9 mouse cellular contexts compared by ENCODE assay signal in genomic region chr7:132286630-132287339, GRCm38 (mm10). TPM values are rescaled to one million over a fixed set of nuclear protein-coding genes. Genes with fewer than 3 reads are reported as not detected.
DNase-seq lines count a peak whose midpoint lies in the region; ATAC-seq lines count a peak whose summit lies in the region.
"Had no signal": no experiment of that assay in that cellular context is flagged by ENCODE, and none has a peak within 500 bp of the region (broad histone marks: within the 10 kb centered on the region; RNA-seq: fewer than 3 reads in every experiment).

No protein-coding gene starts in this region.

- ATAC-seq in limb, embryonic 12.5 days (ENCODE audit: insufficient number of reproducible peaks, insufficient read depth, low FRiP score, low TSS enrichment, low read depth), result 0 out of 2 replicates have a peak, but pooled peaks have one; percentile 22
- ATAC-seq in stomach, embryonic 15.5 days (ENCODE audit: insufficient read depth, low FRiP score, low read depth), result peak; percentile 83

- H3K9ac ChIP-seq in limb, embryonic 12.5 days (replicated peaks), result no peak overlapping the region
- no peak overlapping the region for H3K9ac ChIP-seq in stomach, embryonic 15.5 days
- H3K9ac ChIP-seq: embryonic facial prominence, embryonic 12.5 days had no signal

- WGBS in limb, embryonic 12.5 days, result 22% methylated on average over 14 of the region's 14 CpGs
- 13% methylated on average over 14 of the region's 14 CpGs for WGBS in stomach, embryonic 15.5 days

- peaks cover 54% of the 10 kb centered on the region for H3K4me1 ChIP-seq in limb, embryonic 12.5 days (replicated peaks)
- peaks cover 71% of the 10 kb centered on the region for H3K4me1 ChIP-seq in stomach, embryonic 15.5 days

- H3K27ac ChIP-seq in limb, embryonic 12.5 days, result peak overlapping the region; percentile 41
- H3K27ac ChIP-seq in stomach, embryonic 15.5 days, result peak overlapping the region; percentile 89
- H3K27ac ChIP-seq: embryonic facial prominence, embryonic 12.5 days had no signal

- H3K4me3 ChIP-seq in limb, embryonic 12.5 days (replicated peaks), result no peak overlapping the region
- no peak overlapping the region for H3K4me3 ChIP-seq in stomach, embryonic 15.5 days (replicated peaks)
- H3K4me3 ChIP-seq: embryonic facial prominence, embryonic 12.5 days had no signal

- no peak overlapping the region for H3K4me2 ChIP-seq in limb, embryonic 12.5 days
- peak overlapping the region; percentile 29 for H3K4me2 ChIP-seq in stomach, embryonic 15.5 days
- H3K4me2 ChIP-seq: embryonic facial prominence, embryonic 12.5 days had no signal

- no peaks in the 10 kb centered on the region for H3K36me3 ChIP-seq in limb, embryonic 12.5 days
- H3K36me3 ChIP-seq in stomach, embryonic 15.5 days, result no peaks in the 10 kb centered on the region
- H3K36me3 ChIP-seq: embryonic facial prominence, embryonic 12.5 days had no signal

- H3K27me3 ChIP-seq in limb, embryonic 12.5 days, result no peaks in the 10 kb centered on the region
- H3K27me3 ChIP-seq in stomach, embryonic 15.5 days (replicated peaks), result no peaks in the 10 kb centered on the region
- H3K27me3 ChIP-seq: embryonic facial prominence, embryonic 12.5 days had no signal

- peak; percentile 54 for DNase-seq in embryo, embryonic 10 days (ENCODE audit: low spot score)
- DNase-seq in embryo, embryonic 9.5 days (ENCODE audit: extremely low spot score), result no peak
- peak; percentile 36 for DNase-seq in ovary, adult 18-20 months (ENCODE audit: low spot score)
- no peak for DNase-seq in ovary, postnatal 10 days (ENCODE audit: low spot score)
- no peak for DNase-seq in left cerebral cortex, adult 8-10 months (ENCODE audit: low spot score in 2 of 2)
- DNase-seq in layer of hippocampus, adult 9-10 months (ENCODE audit: low spot score), result no peak

- H3K9me3 ChIP-seq in limb, embryonic 12.5 days, result no peaks in the 10 kb centered on the region
- H3K9me3 ChIP-seq in stomach, embryonic 15.5 days, result no peaks in the 10 kb centered on the region
- H3K9me3 ChIP-seq: embryonic facial prominence, embryonic 12.5 days had no signal

RNA-seq across cellular contexts. Expression of gene Chst15, which starts 30.2 kb away (rescaled TPM):
- polyA plus RNA-seq in limb, embryonic 12.5 days (2016; fragmentation: Nextera tagmentation; extraction: Ambion mirVana), result 21.2 and 23.8 TPM in 2 replicates
- 26.1 and 27.5 TPM in 2 replicates for polyA plus RNA-seq in stomach, embryonic 15.5 days (2015; fragmentation: Nextera tagmentation; extraction: Ambion mirVana)
- total RNA-seq in left cerebral cortex, adult 8-10 months (2022), result 10 to 100 TPM; 46.3 to 57.0 (median 52.6) TPM

Comparison
In these comparisons a context has a peak if more than half of its experiments do, and no peak if none do; other contexts are left out.
1. DNase-seq: peak in embryo, embryonic 10 days (single experiment) and ovary, adult 18-20 months (single experiment); none in embryo, embryonic 9.5 days (single experiment), ovary, postnatal 10 days (single experiment), left cerebral cortex, adult 8-10 months (0 of 2) and layer of hippocampus, adult 9-10 months (single experiment).